Mouse (Mus musculus) liver, embryonic 11.5 days (tissue): ENCODE measurements around the gene Wdfy1. TPM values are rescaled to one million over a fixed set of nuclear protein-coding genes. Genes with fewer than 3 reads are reported as not detected.

Experiments
- ATAC-seq: fragments of 200-750 bp; cut with Nextera tagmentation; replicated peaks from 2 replicates; pipeline ENCODE4 v1.8.0; 2017; ENCODE audit warnings: moderate number of reproducible peaks, mild to moderate bottlenecking, moderate TSS enrichment, moderate library complexity; ENCODE audit not compliant: low FRiP score
- DNase-seq: peaks from one replicate; pipeline ENCODE4 v3.0.0-alpha.2; 2017; ENCODE audit warnings: low spot score
- H3K27ac ChIP-seq: fragments of 300-500 bp; sonication (generic); 2 replicates; pipeline ENCODE4 v1.5.1; 2014; ENCODE audit warnings: mild to moderate bottlenecking, low read depth, low read length, control low read depth
- H3K27me3 ChIP-seq: fragments of 300-500 bp; sonication (generic); replicated peaks from 2 replicates; pipeline ENCODE4 v1.6.1; 2014; ENCODE audit warnings: low read length, mixed read lengths; ENCODE audit not compliant: control insufficient read depth, insufficient read depth
- H3K36me3 ChIP-seq: fragments of 300-500 bp; sonication (generic); 2 replicates; pipeline ENCODE4 v1.6.1; 2014; ENCODE audit warnings: mild to moderate bottlenecking, low read length, moderate library complexity, mixed read lengths; ENCODE audit not compliant: control insufficient read depth, insufficient read depth
- H3K4me1 ChIP-seq: fragments of 300-500 bp; sonication (generic); replicated peaks from 2 replicates; pipeline ENCODE4 v1.6.1; 2014; ENCODE audit warnings: low read length, mixed read lengths; ENCODE audit not compliant: control insufficient read depth, insufficient read depth
- H3K4me2 ChIP-seq: fragments of 300-500 bp; sonication (generic); 2 replicates; pipeline ENCODE4 v1.6.1; 2014; ENCODE audit warnings: mild to moderate bottlenecking, control low read depth, moderate library complexity
- H3K4me3 ChIP-seq: fragments of 300-500 bp; sonication (generic); 2 replicates; pipeline ENCODE4 v1.5.1; 2014; ENCODE audit warnings: low read depth, low read length, control low read depth
- H3K9ac ChIP-seq: fragments of 300-500 bp; sonication (generic); 2 replicates; pipeline ENCODE4 v1.6.1; 2014; ENCODE audit warnings: low read depth, low read length, control low read depth
- H3K9me3 ChIP-seq: fragments of 300-500 bp; sonication (generic); 2 replicates; pipeline ENCODE4 v1.6.1; 2016; ENCODE audit warnings: low read length, inconsistent platforms, mixed read lengths; ENCODE audit not compliant: control insufficient read depth
- WGBS: fragments of 180-500 bp; shearing (Covaris S2); extraction: QIAGEN DNeasy Blood & Tissue Kit; methylation state at CpG from one replicate; pipeline ENCODE4 v1.1.7; 2014; 5-methylcytosine and 5-hydroxymethylcytosine counted together
- polyA plus RNA-seq: library from polyadenylated mRNA; unstranded; fragments of >200 nt; fragmentation: Nextera tagmentation; extraction: Ambion mirVana; gene quantifications from 2 replicates; pipeline ENCODE4 v1.2.1, GENCODE M21; 2014

The Wdfy1 gene
- polyA plus RNA-seq, 1 experiment from 2014 or later, result 28.2 TPM

DNA sequence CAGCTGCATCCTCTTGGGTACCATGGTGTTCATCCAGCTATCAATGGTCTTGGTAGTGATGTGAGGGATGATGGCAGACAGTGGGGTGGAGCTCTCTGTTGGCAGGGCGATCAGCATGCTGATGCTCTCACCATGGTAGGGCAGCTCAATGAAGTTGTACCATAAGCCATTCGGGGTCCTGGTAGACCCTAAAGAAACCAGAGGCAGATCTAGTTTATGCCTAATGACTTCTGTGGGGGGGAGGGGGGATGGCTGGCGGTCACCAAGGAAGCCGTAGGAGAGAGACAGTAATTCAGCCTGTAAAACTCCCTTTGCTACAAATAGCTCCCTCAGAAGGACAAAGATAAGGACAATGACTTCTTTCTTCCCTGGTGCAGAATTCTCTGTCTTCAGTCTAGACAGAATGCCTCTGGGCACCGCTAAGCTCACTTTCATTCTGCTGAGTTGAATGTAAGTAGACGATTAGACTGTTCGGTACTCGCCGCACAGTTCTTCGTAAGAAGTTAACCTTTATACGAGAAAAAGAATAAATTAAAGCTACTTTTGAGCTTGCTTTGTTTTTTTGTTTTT is 27.0 kb upstream of the Wdfy1 start:
- H3K4me2 ChIP-seq, result no peak overlapping the region
- no peaks in the 10 kb centered on the region for H3K4me1 ChIP-seq
- H3K9ac ChIP-seq, result no peak overlapping the region
- H3K27me3 ChIP-seq, result no peaks in the 10 kb centered on the region
- no peak for DNase-seq
- no peaks in the 10 kb centered on the region for H3K9me3 ChIP-seq
- no peak overlapping the region for H3K27ac ChIP-seq
- no peaks in the 10 kb centered on the region for H3K36me3 ChIP-seq
- ATAC-seq, result no peak
- no peak overlapping the region for H3K4me3 ChIP-seq
- WGBS, result 88% methylated on average over 11 of the region's 11 CpGs

DNA sequence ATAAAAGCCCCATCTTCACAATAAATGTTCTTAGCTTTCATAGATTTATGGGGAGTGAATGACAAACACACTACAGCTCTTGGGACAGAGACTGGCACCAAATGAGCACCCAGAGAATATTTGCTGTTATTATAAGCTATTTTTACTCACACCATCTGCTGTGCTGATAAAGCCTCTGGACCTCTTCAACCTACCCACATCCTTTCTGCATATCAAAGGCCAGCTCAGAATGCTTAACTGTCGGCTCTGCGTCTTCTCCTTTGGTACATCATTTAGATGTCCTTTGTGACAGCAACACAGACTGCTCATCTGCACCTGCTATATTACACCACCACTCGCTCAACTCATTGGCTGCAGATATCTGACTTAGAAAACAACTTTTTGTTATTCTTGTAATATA is 21.1 kb upstream of the Wdfy1 start:
- H3K4me2 ChIP-seq, result no peak overlapping the region
- H3K27me3 ChIP-seq, result no peaks in the 10 kb centered on the region
- no peaks in the 10 kb centered on the region for H3K9me3 ChIP-seq
- H3K27ac ChIP-seq, result no peak overlapping the region
- ATAC-seq (no peak), DNase-seq (no peak)
- no peak overlapping the region for H3K4me3 ChIP-seq
- 78% methylated on average over 3 of the region's 3 CpGs for WGBS
- no peak overlapping the region for H3K9ac ChIP-seq
- no peaks in the 10 kb centered on the region for H3K36me3 ChIP-seq
- no peaks in the 10 kb centered on the region for H3K4me1 ChIP-seq

DNA sequence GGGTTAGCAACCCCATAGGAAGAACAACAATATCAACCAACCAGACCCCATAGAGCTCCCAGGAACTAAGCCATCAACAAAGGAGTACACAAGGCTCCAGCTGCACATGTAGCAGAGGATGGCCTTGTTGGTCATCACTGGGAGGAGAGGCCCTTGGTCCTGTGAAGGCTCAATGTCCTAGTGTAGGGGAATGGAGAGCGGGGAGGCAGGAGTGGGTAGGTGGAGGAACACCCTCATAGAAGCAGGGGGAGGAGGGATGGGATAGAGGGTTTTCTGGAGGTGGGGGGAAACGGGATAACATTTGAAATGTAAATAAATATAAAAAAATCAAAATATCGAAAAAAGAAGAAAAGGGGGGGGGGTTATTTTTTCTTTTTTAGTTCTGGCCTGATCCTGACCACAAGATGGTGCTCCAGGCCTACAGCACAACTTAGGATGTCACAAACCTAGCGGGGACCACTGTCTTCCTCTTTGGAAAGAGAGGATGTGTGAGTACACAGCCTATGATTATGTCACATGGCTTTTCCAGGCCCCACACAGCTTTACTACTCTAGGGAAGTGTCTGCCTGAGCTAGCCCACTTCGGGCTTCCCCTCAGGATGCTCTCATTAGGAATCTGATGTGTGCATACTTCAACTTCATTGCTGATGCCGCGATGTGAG is 10.5 kb upstream of the Wdfy1 start:
- no peak overlapping the region for H3K27ac ChIP-seq
- 65% methylated on average over 7 of the region's 7 CpGs for WGBS
- no peak for ATAC-seq
- H3K9me3 ChIP-seq, result no peaks in the 10 kb centered on the region
- DNase-seq, result no peak
- H3K4me1 ChIP-seq, result no peaks in the 10 kb centered on the region
- H3K9ac ChIP-seq, result no peak overlapping the region
- H3K4me3 ChIP-seq, result no peak overlapping the region
- no peaks in the 10 kb centered on the region for H3K27me3 ChIP-seq
- H3K4me2 ChIP-seq, result no peak overlapping the region
- H3K36me3 ChIP-seq, result peaks cover 11% of the 10 kb centered on the region

DNA sequence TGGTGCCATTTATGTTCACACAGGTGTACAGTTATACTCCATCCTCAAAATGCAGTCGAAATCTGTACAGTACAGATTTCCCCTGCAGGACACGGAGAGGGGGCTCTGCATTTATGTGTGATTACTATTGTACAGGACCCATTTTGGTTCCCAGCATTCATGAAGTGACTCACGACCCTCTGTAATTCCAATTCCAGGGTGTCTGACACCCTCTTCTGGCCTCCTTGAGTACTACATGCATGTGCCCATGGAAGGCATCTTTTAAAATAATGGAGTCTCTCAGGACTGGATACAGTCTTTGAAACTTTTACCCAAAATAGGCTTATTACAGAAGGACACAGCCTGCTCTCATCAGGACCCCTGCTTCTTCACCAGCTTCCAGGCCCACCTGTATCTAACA is 6.5 kb upstream of the Wdfy1 start:
- Histone ChIP-seq H3K4me2 (no peak overlapping the region), H3K27ac (no peak overlapping the region), H3K9me3 (no peaks in the 10 kb centered on the region), H3K27me3 (no peaks in the 10 kb centered on the region), H3K9ac (no peak overlapping the region), H3K4me3 (no peak overlapping the region), H3K4me1 (no peaks in the 10 kb centered on the region), H3K36me3 (peaks cover 24% of the 10 kb centered on the region)
- no peak for DNase-seq
- ATAC-seq, result 0 out of 2 replicates have a peak, but pooled peaks have one; percentile 7
- 82% methylated on average over 3 of the region's 3 CpGs for WGBS

DNA sequence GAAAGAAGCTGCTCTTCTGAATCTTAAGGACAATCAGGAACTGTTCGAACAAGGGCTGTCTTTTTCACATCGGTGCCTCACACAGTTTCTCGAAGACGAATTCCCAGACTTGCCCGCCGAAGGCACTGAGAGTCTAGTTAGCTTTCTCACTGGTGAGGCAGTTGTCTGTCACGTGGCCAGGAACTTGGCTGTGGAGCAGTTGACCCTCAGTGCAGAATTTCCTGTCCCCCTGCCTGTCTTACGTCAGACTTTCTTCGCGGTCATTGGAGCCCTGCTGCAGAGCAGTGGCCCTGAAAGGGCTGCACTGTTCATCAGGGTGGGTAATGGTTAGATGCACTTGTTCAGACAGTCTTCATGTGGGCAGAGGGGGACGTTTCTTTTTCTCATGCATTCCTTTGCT is 2.1 kb upstream of the Wdfy1 start:
- Histone ChIP-seq H3K36me3 (peaks cover 24% of the 10 kb centered on the region), H3K27me3 (no peaks in the 10 kb centered on the region), H3K4me2 (no peak overlapping the region), H3K27ac (no peak overlapping the region), H3K4me1 (no peaks in the 10 kb centered on the region; the same call in 1 of the 2 replicates), H3K4me3 (no peak overlapping the region), H3K9me3 (no peaks in the 10 kb centered on the region), H3K9ac (no peak overlapping the region)
- DNase-seq, result no peak
- WGBS, result 79% methylated on average over 11 of the region's 11 CpGs
- ATAC-seq, result no peak

DNA sequence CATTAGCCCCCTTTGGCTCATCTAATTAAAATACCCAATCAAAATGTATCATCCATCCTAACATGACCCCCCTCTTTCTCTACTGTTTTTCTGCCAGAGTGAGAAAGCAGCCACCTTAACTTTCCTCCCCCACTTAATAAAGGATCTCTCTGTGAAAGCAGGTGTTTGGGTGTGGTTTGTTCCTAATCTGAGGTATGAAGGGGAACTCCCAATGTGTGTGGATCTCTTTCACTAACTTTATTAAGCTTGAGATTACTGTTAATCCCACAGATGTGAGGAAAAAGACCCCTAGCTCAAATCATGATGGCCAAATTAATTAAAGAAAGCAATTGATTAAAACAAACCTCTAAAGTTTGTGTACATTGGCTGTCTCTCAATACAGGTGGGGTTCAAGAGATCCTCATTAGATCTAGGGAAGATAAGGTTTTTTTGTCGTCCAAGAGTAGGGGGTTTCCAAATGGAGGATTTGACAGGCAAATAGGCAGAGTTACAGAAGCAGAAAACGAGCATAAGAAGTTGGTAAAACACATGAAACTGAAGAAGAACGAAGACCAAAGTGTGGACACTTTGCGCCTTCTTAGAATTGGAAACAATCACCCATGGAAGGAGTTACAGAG is 1.7 kb downstream of the Wdfy1 start:
- DNase-seq, result no peak
- no peaks in the 10 kb centered on the region for H3K9me3 ChIP-seq
- no peak overlapping the region for H3K4me3 ChIP-seq
- 75% methylated on average over 4 of the region's 4 CpGs for WGBS
- no peak overlapping the region for H3K4me2 ChIP-seq
- no peak overlapping the region for H3K9ac ChIP-seq
- ATAC-seq, result no peak
- H3K27ac ChIP-seq, result no peak overlapping the region
- H3K4me1 ChIP-seq, result no peaks in the 10 kb centered on the region; the same call in 1 of the 2 replicates
- H3K27me3 ChIP-seq, result no peaks in the 10 kb centered on the region
- peaks cover 6% of the 10 kb centered on the region; the same call in 1 of the 2 replicates for H3K36me3 ChIP-seq

DNA sequence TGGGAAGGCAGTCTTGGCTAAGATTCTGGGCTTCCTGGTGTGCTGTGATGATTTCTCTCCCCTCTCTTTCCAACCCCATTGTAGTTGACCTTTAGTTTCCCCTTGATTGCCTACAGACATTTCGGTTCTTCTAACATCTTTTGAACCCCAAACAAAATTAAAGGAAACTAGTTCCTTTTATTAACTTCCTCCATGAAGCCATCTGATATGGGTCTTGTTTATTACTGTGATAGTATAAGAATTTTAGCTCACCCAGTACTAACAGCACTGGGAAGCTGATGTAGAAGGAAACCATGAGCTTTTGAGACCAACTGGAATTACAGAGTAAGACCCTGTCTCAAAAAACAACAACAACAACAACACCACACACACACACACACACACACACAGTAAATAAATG is 7.7 kb downstream of the Wdfy1 start:
- H3K4me2 ChIP-seq, result no peak overlapping the region

DNA sequence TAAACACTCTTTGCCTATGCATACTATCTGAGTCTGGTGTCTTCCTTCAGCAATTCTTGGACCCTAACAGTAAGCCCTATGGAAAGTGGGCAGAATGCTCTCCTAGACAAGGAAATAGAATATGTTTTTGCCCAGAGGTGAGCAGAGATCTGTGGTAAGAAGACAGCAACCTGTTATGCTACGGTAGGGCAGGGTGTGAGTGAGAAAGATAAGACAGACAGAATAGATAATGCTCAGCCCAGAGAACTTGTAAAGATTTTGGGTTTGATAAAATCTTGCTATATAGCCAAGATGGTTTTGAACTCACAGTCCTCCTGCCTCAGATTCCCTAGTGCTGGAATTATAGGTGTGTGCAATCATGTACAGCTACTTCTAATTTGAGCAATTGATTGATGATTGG is 11.5 kb downstream of the Wdfy1 start:
- H3K4me2 ChIP-seq, result no peak overlapping the region
- WGBS, result 39% methylated on average over 1 of the region's 1 CpGs
- no peak for ATAC-seq

More for the DNA sequence above, 7.7 kb downstream of the Wdfy1 start:
- no peak overlapping the region for H3K27ac ChIP-seq
- H3K36me3 ChIP-seq, result no peaks in the 10 kb centered on the region
- ATAC-seq (no peak), DNase-seq (no peak)
- no peaks in the 10 kb centered on the region for H3K4me1 ChIP-seq
- 52% methylated on average over 1 of the region's 1 CpGs for WGBS
- no peak overlapping the region for H3K4me3 ChIP-seq
- H3K9me3 ChIP-seq, result no peaks in the 10 kb centered on the region
- no peaks in the 10 kb centered on the region for H3K27me3 ChIP-seq
- H3K9ac ChIP-seq, result no peak overlapping the region

DNA sequence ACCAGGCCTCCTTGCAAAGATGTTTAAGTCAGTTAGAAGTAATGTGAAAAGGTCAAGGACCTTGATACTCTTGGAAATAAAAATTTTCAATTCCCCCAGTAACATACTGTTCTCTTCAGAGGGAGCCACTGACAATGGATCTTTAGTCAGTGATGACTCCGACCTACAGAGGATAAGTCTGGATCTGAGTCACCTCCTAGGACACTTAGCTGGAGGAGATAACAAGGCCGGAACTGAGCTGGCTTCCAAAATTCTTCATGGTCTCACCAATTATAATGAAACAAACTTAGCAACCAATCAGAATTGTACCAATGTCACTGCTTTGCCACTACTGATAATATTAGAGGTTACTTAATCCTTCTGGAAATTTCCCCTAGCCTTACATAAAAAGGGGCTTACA is 11.9 kb downstream of the Wdfy1 start:
- no peak overlapping the region for H3K27ac ChIP-seq
- 88% methylated on average over 2 of the region's 2 CpGs for WGBS
- no peak for DNase-seq
- H3K4me2 ChIP-seq, result no peak overlapping the region
- H3K9ac ChIP-seq, result no peak overlapping the region
- no peaks in the 10 kb centered on the region for H3K9me3 ChIP-seq
- peaks cover 19% of the 10 kb centered on the region for H3K4me1 ChIP-seq
- H3K4me3 ChIP-seq, result no peak overlapping the region
- ATAC-seq, result no peak
- no peaks in the 10 kb centered on the region for H3K36me3 ChIP-seq
- H3K27me3 ChIP-seq, result no peaks in the 10 kb centered on the region

More for the DNA sequence above, 11.5 kb downstream of the Wdfy1 start:
- no peaks in the 10 kb centered on the region for H3K9me3 ChIP-seq
- H3K27ac ChIP-seq, result no peak overlapping the region
- H3K9ac ChIP-seq, result no peak overlapping the region
- no peaks in the 10 kb centered on the region for H3K36me3 ChIP-seq
- no peaks in the 10 kb centered on the region for H3K27me3 ChIP-seq
- H3K4me1 ChIP-seq, result peaks cover 19% of the 10 kb centered on the region
- DNase-seq, result no peak
- no peak overlapping the region for H3K4me3 ChIP-seq
